Comparison of ENCODE assay signal across 8 mouse cellular contexts in the genomic region with DNA sequence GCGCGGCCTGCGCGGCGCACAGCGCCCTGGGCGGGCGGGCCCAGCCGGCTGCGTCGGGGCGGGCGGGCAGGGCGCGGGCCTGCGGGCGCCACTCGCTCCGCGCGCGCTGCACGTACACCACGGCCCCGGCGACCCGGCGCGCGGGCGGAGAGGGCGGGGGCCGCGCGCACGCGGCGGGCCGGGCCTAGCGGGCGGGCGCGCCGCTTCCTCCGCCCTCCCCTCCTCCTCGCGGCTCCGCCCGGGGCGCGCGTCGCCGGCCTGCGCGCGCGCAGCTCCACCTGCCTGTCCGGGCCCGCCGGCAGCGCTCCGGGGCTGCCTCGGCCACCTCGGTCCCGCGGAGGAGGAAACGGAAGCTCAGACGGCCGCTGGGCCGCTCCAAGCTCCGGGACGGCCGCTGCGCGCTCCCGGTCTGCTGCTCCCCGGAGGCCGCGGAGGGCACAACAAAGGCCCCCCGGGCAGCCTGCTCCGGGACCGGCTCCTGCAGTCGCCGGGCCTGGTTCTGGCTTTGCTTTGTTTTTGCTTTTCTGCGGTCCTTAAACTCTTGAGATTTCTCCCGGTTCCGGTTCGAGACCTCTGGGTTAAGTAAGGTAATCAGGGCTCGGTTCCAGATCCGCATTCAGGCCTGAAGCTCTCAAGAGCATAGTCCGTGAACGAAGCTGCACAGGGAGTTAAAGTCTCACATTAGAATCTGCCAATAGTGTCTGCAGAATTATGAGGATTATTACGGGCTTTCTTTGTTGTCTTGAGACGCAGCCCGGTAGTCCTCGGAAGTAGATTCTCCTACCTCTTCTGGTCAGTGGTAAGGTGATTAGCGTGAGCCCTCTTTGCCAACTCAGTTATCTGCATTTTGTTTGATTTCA. TPM values are rescaled to one million over a fixed set of nuclear protein-coding genes. Genes with fewer than 3 reads are reported as not detected.
DNase-seq lines count a peak whose midpoint lies in the region; ATAC-seq and TF ChIP-seq lines count a peak whose summit lies in the region.

A gene (minus strand): TSS at position 116 of the 860 bp plus-strand sequence.

- TF ChIP-seq CTCF in kidney, adult 2 months (conservative IDR thresholded peaks at IDR 0.05; ENCODE audit: insufficient read depth, insufficient read length, low read depth, low read length), result no peak

- H3K9ac ChIP-seq in embryonic facial prominence, embryonic 12.5 days, result peak within 1 kb of the TSS; percentile 93
- peak within 1 kb of the TSS; percentile 89 for H3K9ac ChIP-seq in limb, embryonic 14.5 days (ENCODE audit: low read depth, low read length, severe bottlenecking)
- peak within 1 kb of the TSS; percentile 93 for H3K9ac ChIP-seq in midbrain, embryonic 16.5 days (ENCODE audit: low read depth, low read length)

- no peaks in the 10 kb centered on the region for H3K9me3 ChIP-seq in embryonic facial prominence, embryonic 12.5 days
- H3K9me3 ChIP-seq in limb, embryonic 14.5 days (ENCODE audit: control insufficient read depth, low read length), result no peaks in the 10 kb centered on the region
- no peaks in the 10 kb centered on the region for H3K9me3 ChIP-seq in midbrain, embryonic 16.5 days (replicated peaks; ENCODE audit: control insufficient read depth, low read length, poor library complexity, severe bottlenecking)

- peak within 1 kb of the TSS; percentile 89 for H3K4me3 ChIP-seq in embryonic facial prominence, embryonic 12.5 days
- peak within 1 kb of the TSS; percentile 68 for H3K4me3 ChIP-seq in kidney, adult 2 months (ENCODE audit: insufficient read depth, low read depth, low read length)
- H3K4me3 ChIP-seq in limb, embryonic 14.5 days (replicated peaks; ENCODE audit: low read length), result peak within 1 kb of the TSS; percentile 91
- H3K4me3 ChIP-seq in midbrain, embryonic 16.5 days (ENCODE audit: low read depth, low read length), result peak within 1 kb of the TSS; percentile 88

- 1% methylated on average over 30 of the region's 98 CpGs for WGBS in embryonic facial prominence, embryonic 12.5 days
- WGBS in kidney, adult 2 months, result 9% methylated on average over 89 of the region's 98 CpGs
- WGBS in limb, embryonic 14.5 days, result under 1% methylated on average over 27 of the region's 98 CpGs
- under 1% methylated on average over 51 of the region's 98 CpGs for WGBS in midbrain, embryonic 16.5 days

- H3K27me3 ChIP-seq in embryonic facial prominence, embryonic 12.5 days, result no peaks in the 10 kb centered on the region
- no peaks in the 10 kb centered on the region for H3K27me3 ChIP-seq in kidney, adult 2 months (replicated peaks; ENCODE audit: control insufficient read depth, insufficient read depth, low read length)
- H3K27me3 ChIP-seq in limb, embryonic 14.5 days (ENCODE audit: control insufficient read depth, insufficient read depth, low read length), result no peaks in the 10 kb centered on the region
- no peaks in the 10 kb centered on the region for H3K27me3 ChIP-seq in midbrain, embryonic 16.5 days (ENCODE audit: control insufficient read depth, insufficient read depth, low read depth, low read length)

- peaks cover 29% of the 10 kb centered on the region for H3K4me1 ChIP-seq in embryonic facial prominence, embryonic 12.5 days
- H3K4me1 ChIP-seq in kidney, adult 2 months (ENCODE audit: control insufficient read depth, insufficient read depth, low read length), result peaks cover 10% of the 10 kb centered on the region
- peaks cover 21% of the 10 kb centered on the region for H3K4me1 ChIP-seq in limb, embryonic 14.5 days (ENCODE audit: control insufficient read depth, insufficient read depth, low read length)
- H3K4me1 ChIP-seq in midbrain, embryonic 16.5 days (ENCODE audit: control insufficient read depth, insufficient read depth, low read length), result peaks cover 34% of the 10 kb centered on the region

- H3K4me2 ChIP-seq in embryonic facial prominence, embryonic 12.5 days (replicated peaks), result peak within 1 kb of the TSS; percentile 75
- H3K4me2 ChIP-seq in limb, embryonic 14.5 days (replicated peaks; ENCODE audit: low read depth, low read length, severe bottlenecking), result peak within 1 kb of the TSS; percentile 85
- H3K4me2 ChIP-seq in midbrain, embryonic 16.5 days (ENCODE audit: low read length), result peak within 1 kb of the TSS; percentile 96

- DNase-seq in 3T3-L1 (ENCODE audit: low read depth, low spot score), result peak; percentile 65
- DNase-seq in adrenal gland, postnatal 36 days, result peak; percentile 87 to 92
- peak; percentile 85 to 91 for DNase-seq in heart, adult 18-20 months
- peak; percentile 90 for DNase-seq in kidney, adult 2 months
- DNase-seq in limb, embryonic 14.5 days (ENCODE audit: low spot score), result peak; percentile 83
- peak; percentile 54 to 66 for DNase-seq in spleen, postnatal 14 days (ENCODE audit: low spot score in 2 of 2)

- H3K27ac ChIP-seq in embryonic facial prominence, embryonic 12.5 days, result peak within 1 kb of the TSS; percentile 96
- H3K27ac ChIP-seq in kidney, adult 2 months (ENCODE audit: insufficient read depth, low read depth, low read length), result peak within 1 kb of the TSS; percentile 96
- peak within 1 kb of the TSS; percentile 93 for H3K27ac ChIP-seq in limb, embryonic 14.5 days (replicated peaks; ENCODE audit: low read depth, low read length)
- peak within 1 kb of the TSS; percentile 98 for H3K27ac ChIP-seq in midbrain, embryonic 16.5 days (ENCODE audit: low read length)

- ATAC-seq in embryonic facial prominence, embryonic 12.5 days (ENCODE audit: insufficient number of reproducible peaks, insufficient read depth, low FRiP score, low TSS enrichment), result peak; percentile 77
- ATAC-seq in limb, embryonic 14.5 days (ENCODE audit: low FRiP score, low read depth), result peak; percentile 84
- peak; percentile 86 for ATAC-seq in midbrain, embryonic 16.5 days

- 0 out of 2 replicates have a peak, but pooled peaks cover 1% of the 10 kb centered on the region for H3K36me3 ChIP-seq in embryonic facial prominence, embryonic 12.5 days
- no peaks in the 10 kb centered on the region for H3K36me3 ChIP-seq in kidney, adult 2 months (ENCODE audit: control insufficient read depth, insufficient read depth, low read length)
- H3K36me3 ChIP-seq in limb, embryonic 14.5 days (ENCODE audit: control insufficient read depth, insufficient read depth, low read length), result no peaks in the 10 kb centered on the region; the same call in 1 of the 2 replicates
- H3K36me3 ChIP-seq in midbrain, embryonic 16.5 days (ENCODE audit: control insufficient read depth, insufficient read depth, low read length), result no peaks in the 10 kb centered on the region

- peak; percentile 48 for TF ChIP-seq POLR2A in kidney, adult 2 months (IDR thresholded peaks at IDR 0.05; ENCODE audit: low read depth, low read length)
- peak; percentile 86; the same call in 1 of the 2 replicates for TF ChIP-seq POLR2A in limb, embryonic 14.5 days (IDR thresholded peaks at IDR 0.05; ENCODE audit: borderline replicate concordance, extremely low read depth, insufficient read depth, insufficient read length)

RNA-seq across cellular contexts. Expression of the gene that starts here (rescaled TPM):
- 10 to 100 TPM; 50.2 to 64.1 TPM for total RNA-seq in adrenal gland, postnatal 36 days (2021)
- polyA plus RNA-seq in embryonic facial prominence, embryonic 12.5 days (2016; fragmentation: Nextera tagmentation; extraction: Ambion mirVana), result 15.5 and 15.6 TPM in 2 replicates
- total RNA-seq in heart, adult 18-20 months (2021), result 100 to 1,000 TPM; 310 to 331 TPM
- polyA plus RNA-seq in kidney, adult 2 months (2012; rRNA removed), result 35.8 and 38.8 TPM in 2 replicates
- 39.8 and 41.3 TPM in 2 replicates for polyA plus RNA-seq in limb, embryonic 14.5 days (2012; rRNA removed)
- 18.5 and 18.8 TPM in 2 replicates for polyA plus RNA-seq in limb, embryonic 14.5 days (2014; fragmentation: Nextera tagmentation; extraction: Ambion mirVana)
- 15.6 and 17.8 TPM in 2 replicates for polyA plus RNA-seq in midbrain, embryonic 16.5 days (2015; fragmentation: Nextera tagmentation; extraction: Ambion mirVana)

Comparison
In these comparisons a context has a peak if more than half of its experiments do, and no peak if none do; other contexts are left out.
1. Peak in every context shown above with its lines: DNase-seq, ATAC-seq, H3K4me3 ChIP-seq and H3K27ac ChIP-seq.
2. RNA of the gene that starts here (total RNA-seq): 310 to 331 TPM in heart, adult 18-20 months; 50.2 to 64.1 TPM in adrenal gland, postnatal 36 days; every median in the first group is over 4 times any median in the second.